Mouse (Mus musculus) CH12.LX (cell line): ENCODE measurements around the gene B9d1.

Source experiments
- CTCF ChIP-seq, 2 experiments: IDR thresholded peaks in 1 of 2; conservative IDR thresholded peaks in 1 of 2; 2 replicates each; pipeline ENCODE4 v1.5.1; 2011 to 2012; ENCODE audit warnings: low read depth in 2 of 2, low read length in 2 of 2, improper control_type of control experiment in 1 of 2, inconsistent platforms in 1 of 2, mild to moderate bottlenecking in 1 of 2, moderate library complexity in 1 of 2
- JUN ChIP-seq: IDR thresholded peaks from 2 replicates; pipeline ENCODE4 v1.6.1; 2011; ENCODE audit warnings: low read depth, mild to moderate bottlenecking, low read length, improper control_type of control experiment, moderate library complexity; ENCODE audit not compliant: insufficient read depth
- TCF12 ChIP-seq: IDR thresholded peaks from 2 replicates; pipeline ENCODE4 v1.6.1; 2014; ENCODE audit warnings: low read depth, mild to moderate bottlenecking, inconsistent platforms, low read length, improper control_type of control experiment

DNA sequence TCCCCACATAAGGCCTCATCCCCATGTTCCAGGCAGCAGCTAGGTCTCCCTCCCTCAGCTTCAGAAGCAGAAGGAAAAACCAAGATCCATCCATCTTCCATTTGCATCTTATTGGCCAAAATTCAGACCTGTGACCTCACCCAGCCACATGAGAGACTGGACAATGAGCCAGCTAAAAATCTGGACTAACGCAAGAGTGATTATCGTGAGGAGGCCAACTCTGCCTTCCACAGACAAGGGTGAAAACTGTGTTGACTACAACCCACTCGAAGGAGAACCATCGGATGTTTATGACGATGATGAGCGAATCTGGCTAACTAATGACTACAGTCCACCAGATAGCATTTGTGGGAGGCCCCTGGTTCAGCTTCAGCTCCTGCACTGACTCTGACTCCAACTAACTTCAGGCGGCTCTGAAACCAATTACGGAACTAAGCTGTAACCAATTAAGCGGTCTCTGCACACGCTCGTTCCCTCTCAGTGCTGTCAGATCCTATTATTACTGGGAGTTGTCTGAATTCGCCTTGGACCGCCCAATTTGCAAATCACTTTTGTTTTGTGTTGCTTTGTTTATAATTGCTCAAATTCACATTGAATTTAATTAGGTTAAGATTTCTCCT lies 21.6 kb upstream of the B9d1 start:
- no peak for TF ChIP-seq JUN
- no peak for TF ChIP-seq TCF12
- no peak for TF ChIP-seq CTCF (conservative IDR thresholded peaks at IDR 0.05 in 1 of 2, IDR thresholded peaks at IDR 0.05 in 1 of 2; ENCODE audit: low read depth in 2 of 2, low read length in 2 of 2)
